Mouse (Mus musculus) lung, adult 2 months (tissue): ENCODE data around the gene Bcl2l12. TPM values are rescaled to one million over a fixed set of nuclear protein-coding genes. Genes with fewer than 3 reads are reported as not detected.

Experiments
- DNase-seq: peaks from one replicate; pipeline ENCODE4 v3.0.0; 2022
- H3K4me1 ChIP-seq: fragments of 200-500 bp; 2 replicates; pipeline ENCODE4 v1.6.1; 2011; ENCODE audit warnings: low read length; ENCODE audit not compliant: control insufficient read depth, insufficient read depth
- H3K4me3 ChIP-seq: fragments of 200-500 bp; replicated peaks from 2 replicates; pipeline ENCODE3; 2011; ENCODE audit warnings: low read depth, mild to moderate bottlenecking, control low read depth, low read length; ENCODE audit errors: extremely low read depth
- CTCF ChIP-seq: fragments of 200-500 bp; IDR thresholded peaks from 2 replicates; pipeline ENCODE4 v1.5.1; 2011; ENCODE audit warnings: mild to moderate bottlenecking, low read length, control low read depth; ENCODE audit not compliant: insufficient read depth
- POLR2A ChIP-seq: fragments of 200-500 bp; IDR thresholded peaks from 2 replicates; pipeline ENCODE4 v1.6.1; 2011; ENCODE audit warnings: low read depth, mild to moderate bottlenecking, control low read depth, low read length, borderline replicate concordance; ENCODE audit errors: extremely low read depth
- WGBS: fragments of 180-500 bp; shearing (Covaris S2); methylation state at CpG from one replicate; pipeline ENCODE4 v1.1.7; 2018; 5-methylcytosine and 5-hydroxymethylcytosine counted together
- polyA plus RNA-seq: library from polyadenylated mRNA; depleted of rRNA; stranded (reverse); fragments of >200 nt; gene quantifications from 2 replicates; pipeline ENCODE4 v1.2.3, GENCODE M21; 2012

The Bcl2l12 gene
- polyA plus RNA-seq, 1 experiment: 37.1 TPM

- Histone ChIP-seq H3K4me1 (no peaks in the 10 kb centered on the region; the same call in 1 of the 2 replicates), H3K4me3 (no peak overlapping the region)
- TF ChIP-seq POLR2A (no peak), CTCF (no peak)
- 89% methylated on average over 4 of the region's 4 CpGs for WGBS
- no peak for DNase-seq
Measured at GRCm38 (mm10) chr7:45012824-45013223, 14.3 kb upstream of the Bcl2l12 start.

GRCm38 (mm10) chr7:45012011-45012410 lies 13.5 kb upstream of the Bcl2l12 start:
- H3K4me1 ChIP-seq: no peaks in the 10 kb centered on the region; the same call in 1 of the 2 replicates
- DNase-seq: no peak
- TF ChIP-seq CTCF (no peak), POLR2A (no peak)
- WGBS: 95% methylated on average over 6 of the region's 6 CpGs
- H3K4me3 ChIP-seq: no peak overlapping the region

DNA sequence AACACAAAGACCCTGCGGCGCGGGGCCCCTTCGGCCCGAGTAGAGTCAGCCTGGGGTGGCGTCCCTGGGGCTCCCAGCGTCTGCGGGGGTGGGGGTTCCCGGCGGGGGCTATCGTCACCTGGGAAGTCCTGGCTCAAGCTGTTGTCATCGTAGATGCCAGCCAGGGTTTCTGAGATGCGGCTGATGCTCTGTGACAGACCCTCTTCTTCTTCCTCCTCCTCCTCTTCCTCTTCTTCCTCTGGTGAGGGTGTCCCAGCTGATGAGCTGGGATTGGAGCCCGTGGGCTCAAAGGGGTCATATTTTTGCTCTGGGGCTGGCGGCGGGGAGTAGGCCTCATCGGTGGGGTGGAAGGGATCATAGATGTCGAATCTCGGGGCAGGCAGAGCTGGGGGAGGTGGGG lies 9.9 kb upstream of the Bcl2l12 start:
- Histone ChIP-seq H3K4me1 (no peaks in the 10 kb centered on the region), H3K4me3 (no peak overlapping the region)
- DNase-seq: no peak
- 95% methylated on average over 19 of the region's 19 CpGs for WGBS
- TF ChIP-seq CTCF (no peak), POLR2A (no peak)

DNA sequence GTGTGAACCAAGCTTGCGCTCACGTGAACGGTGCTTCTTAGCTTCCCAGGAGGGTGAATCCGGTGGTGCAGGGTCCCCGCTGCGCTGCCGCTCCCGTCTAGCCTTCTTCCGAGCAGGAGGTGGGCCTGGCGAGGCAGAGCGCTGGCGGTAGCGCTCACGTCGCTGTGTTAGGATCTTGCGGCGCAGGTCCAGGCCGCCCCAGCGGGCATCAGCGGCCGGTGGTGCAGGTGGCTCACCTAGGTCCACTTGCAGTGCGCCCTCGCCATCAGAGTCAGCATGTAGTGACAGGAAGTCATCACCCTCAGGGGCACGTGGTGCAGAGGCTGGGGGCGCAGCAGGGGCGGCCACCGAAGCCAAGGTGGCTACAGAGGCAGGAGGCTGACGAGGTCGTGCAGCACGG lies 9.3 kb upstream of the Bcl2l12 start:
- WGBS: 94% methylated on average over 30 of the region's 30 CpGs
- Histone ChIP-seq H3K4me3 (no peak overlapping the region), H3K4me1 (no peaks in the 10 kb centered on the region)
- no peak for DNase-seq
- TF ChIP-seq CTCF (no peak), POLR2A (no peak)

DNA sequence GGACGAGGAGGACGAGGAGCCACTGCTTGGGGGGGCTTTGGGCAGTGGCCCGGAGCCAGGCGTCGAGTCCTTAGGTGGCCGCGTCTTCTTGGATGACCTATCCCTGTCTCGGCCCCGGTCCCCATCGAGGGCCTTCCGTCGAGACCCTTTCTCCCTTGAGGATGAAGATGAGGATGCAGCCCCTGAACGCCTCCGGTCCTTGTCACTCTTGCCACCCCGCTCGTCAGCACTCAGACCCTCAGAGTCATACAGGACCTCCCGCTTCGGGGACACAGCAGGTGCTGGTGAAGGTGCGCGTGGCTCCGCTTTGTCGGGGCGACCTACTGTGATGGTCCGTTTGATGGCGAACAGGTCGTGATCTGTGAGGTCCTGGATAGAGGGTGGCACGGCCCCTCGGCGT lies 8.6 kb upstream of the Bcl2l12 start:
- no peak for DNase-seq
- H3K4me3 ChIP-seq: no peak overlapping the region
- TF ChIP-seq CTCF: no peak
- no peak for TF ChIP-seq POLR2A
- no peaks in the 10 kb centered on the region for H3K4me1 ChIP-seq
- WGBS: 95% methylated on average over 29 of the region's 29 CpGs

GRCm38 (mm10) chr7:45006503-45006902 lies 8.0 kb upstream of the Bcl2l12 start:
- no peak for TF ChIP-seq CTCF
- no peak for TF ChIP-seq POLR2A
- 92% methylated on average over 12 of the region's 12 CpGs for WGBS
- Histone ChIP-seq H3K4me3 (no peak overlapping the region), H3K4me1 (no peaks in the 10 kb centered on the region)
- no peak for DNase-seq

GRCm38 (mm10) chr7:45005321-45005992 lies 6.9 kb upstream of the Bcl2l12 start:
- TF ChIP-seq CTCF (no peak), POLR2A (no peak)
- no peak for DNase-seq
- H3K4me3 ChIP-seq: no peak overlapping the region
- 76% methylated on average over 6 of the region's 6 CpGs for WGBS
- H3K4me1 ChIP-seq: no peaks in the 10 kb centered on the region

DNA sequence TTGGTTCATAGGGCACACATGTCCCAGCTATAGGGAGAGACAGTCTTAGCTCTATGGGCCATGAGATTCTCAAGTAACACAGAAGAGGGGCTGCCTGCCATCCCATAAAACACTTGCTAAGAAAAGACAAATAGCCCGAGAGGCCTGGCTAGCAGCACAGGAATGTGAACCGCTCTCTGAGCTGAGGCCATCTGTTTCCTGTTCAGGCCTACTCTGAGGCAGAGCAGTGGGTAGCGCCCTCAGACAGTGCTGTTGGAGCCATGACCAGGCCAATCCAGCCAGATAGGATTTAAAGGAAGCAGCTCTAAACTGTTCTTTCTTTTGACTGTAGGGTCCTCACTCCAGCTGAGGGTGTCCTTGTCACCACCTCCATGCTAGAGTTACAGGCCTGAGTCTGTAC lies 6.0 kb upstream of the Bcl2l12 start:
- peaks cover 4% of the 10 kb centered on the region; the same call in 1 of the 2 replicates for H3K4me1 ChIP-seq
- TF ChIP-seq POLR2A: no peak
- no peak for DNase-seq
- 42% methylated on average over 3 of the region's 3 CpGs for WGBS
- H3K4me3 ChIP-seq: no peak overlapping the region

DNA sequence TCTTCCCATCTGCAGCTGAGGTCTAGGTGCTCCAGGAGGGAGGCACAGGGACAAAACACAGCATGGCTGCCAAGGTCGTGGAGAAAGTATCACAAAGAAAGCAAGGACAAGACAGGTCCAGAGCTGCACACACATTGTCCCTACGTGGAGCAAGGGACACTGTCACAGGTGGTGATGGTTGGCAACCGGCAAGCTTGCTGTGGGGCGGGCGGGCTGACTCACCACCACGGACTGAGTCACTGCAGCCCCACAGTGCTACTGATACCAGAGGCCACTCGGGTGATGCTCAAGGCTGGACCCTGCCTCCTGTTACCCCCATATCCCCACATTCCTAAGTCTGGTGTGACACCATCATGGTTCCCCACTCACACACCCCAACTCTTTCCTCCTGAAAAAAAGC lies 3.9 kb upstream of the Bcl2l12 start:
- no peak for DNase-seq
- H3K4me3 ChIP-seq: no peak overlapping the region
- WGBS: 72% methylated on average over 7 of the region's 7 CpGs
- peaks cover 8% of the 10 kb centered on the region; the same call in 1 of the 2 replicates for H3K4me1 ChIP-seq
- TF ChIP-seq CTCF (no peak), POLR2A (no peak)

- no peak for DNase-seq
- no peak for TF ChIP-seq POLR2A
- no peak for TF ChIP-seq CTCF
- peaks cover 10% of the 10 kb centered on the region; the same call in 1 of the 2 replicates for H3K4me1 ChIP-seq
- WGBS: 73% methylated on average over 21 of the region's 21 CpGs
- H3K4me3 ChIP-seq: no peak overlapping the region
Measured at GRCm38 (mm10) chr7:45000539-45001114, 2.1 kb upstream of the Bcl2l12 start.
